Mouse (Mus musculus): ENCODE data around the gene Unc50.

The Unc50 gene

DNA sequence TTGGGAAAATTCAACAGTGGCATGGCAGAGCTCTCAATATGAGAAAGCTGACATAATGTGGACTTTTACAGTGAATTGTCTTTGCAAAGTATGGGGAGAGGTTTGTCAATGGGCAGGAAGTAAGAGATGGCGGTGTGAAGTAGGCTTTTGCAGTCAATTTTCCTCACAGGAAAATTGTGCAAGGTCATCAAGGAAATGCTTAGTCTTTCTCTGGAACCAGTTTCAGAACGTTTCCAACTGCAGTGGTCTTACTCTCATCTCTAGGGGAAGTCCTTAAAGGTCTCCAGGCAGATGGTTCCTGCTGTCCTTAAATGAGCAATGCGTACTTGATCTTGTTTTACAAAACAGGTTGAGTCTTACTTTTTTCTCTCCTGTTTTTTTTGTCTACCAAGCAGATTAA, 57.1 kb downstream of the Unc50 start:
- DNase-seq (ENCODE audit: low read depth, low spot score): no peak

DNA sequence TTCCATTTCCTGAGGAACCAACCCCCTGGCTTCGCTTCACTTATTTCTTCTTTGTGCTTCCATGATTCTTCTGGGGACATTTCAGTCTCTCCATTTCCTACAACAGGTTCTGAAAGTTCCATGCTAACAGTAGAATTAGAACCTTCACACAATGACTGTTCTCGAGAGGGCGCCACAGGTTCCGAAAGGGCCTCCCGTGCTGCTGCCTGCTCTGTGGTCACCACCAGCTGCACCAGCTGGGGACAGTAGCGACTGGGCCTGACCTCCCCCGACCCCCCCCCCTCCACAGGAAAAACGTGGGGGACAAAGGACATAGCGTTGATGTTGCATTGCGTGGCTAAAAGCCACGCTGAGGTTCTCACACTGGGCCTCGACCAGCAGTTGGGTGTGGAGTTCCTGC, 58.6 kb downstream of the Unc50 start:
- DNase-seq (ENCODE audit: low read depth, low spot score): no peak

Data from A20 (cell line).